Comparison of ENCODE assay signal across 8 mouse cellular contexts in the genomic region with DNA sequence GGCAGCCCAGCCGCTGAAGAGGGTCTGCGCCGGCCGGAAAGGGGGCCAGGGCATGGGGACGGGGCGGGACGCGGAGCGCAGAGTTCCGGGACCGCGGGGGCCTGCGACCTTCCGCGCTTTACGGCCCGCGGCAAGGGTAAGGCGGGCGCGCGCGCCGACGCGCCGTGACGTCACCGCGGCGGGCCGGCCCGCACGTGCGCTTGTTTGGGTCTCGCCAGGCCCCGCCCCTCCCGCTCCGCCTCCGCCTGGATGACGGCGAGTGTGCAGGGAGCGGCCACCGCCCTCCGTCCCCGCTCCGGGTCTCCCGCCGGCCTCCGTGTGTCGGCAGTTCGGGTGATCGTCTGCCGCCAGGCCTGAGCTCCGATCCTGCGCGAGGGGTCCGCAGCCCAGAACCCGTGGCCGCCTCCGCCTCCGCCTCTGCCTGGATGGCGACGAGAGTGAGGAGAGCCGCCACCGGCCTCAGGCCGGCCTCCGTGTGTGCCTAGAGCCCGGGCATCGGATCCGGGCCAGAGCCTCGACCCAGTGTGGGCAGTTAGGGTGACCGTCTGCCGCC. TPM values are rescaled to one million over a fixed set of nuclear protein-coding genes. Genes with fewer than 3 reads are reported as not detected.
DNase-seq lines count a peak whose midpoint lies in the region; ATAC-seq lines count a peak whose summit lies in the region.
"Not testable (repeated sequence)": the region's sequence is repeated elsewhere in the genome, so short reads cannot be mapped to it uniquely, and the experiment has no call there.

No protein-coding gene starts in this region.

- H3K9ac ChIP-seq in hindbrain, embryonic 11.5 days (ENCODE audit: low read depth, low read length): peak overlapping the region; percentile 61; the same call in 1 of the 2 replicates

- peak overlapping the region; percentile 70 for H3K4me2 ChIP-seq in hindbrain, embryonic 11.5 days (replicated peaks; ENCODE audit: low read depth, low read length)

- not testable (repeated sequence) for H3K4me1 ChIP-seq in hindbrain, embryonic 11.5 days (replicated peaks; ENCODE audit: control insufficient read depth, insufficient read depth, low read length)

- not testable (repeated sequence) for H3K36me3 ChIP-seq in hindbrain, embryonic 11.5 days (ENCODE audit: control insufficient read depth, insufficient read depth, low read length)

- WGBS in hindbrain, embryonic 11.5 days: under 1% methylated on average over 45 of the region's 74 CpGs

- H3K27me3 ChIP-seq in hindbrain, embryonic 11.5 days (ENCODE audit: control insufficient read depth, insufficient read depth, low read length): not testable (repeated sequence)

- H3K27ac ChIP-seq in hindbrain, embryonic 11.5 days (ENCODE audit: low read depth, low read length): peak overlapping the region; percentile 13; the same call in 1 of the 2 replicates

- DNase-seq in MEL-GATA-1-ER (ENCODE audit: extremely low read depth, low read depth): peak; percentile 45
- DNase-seq in cerebellum, adult 8-10 months: peak; percentile 94
- DNase-seq in hindbrain, embryonic 11.5 days (ENCODE audit: low spot score): peak; percentile 93
- peak; percentile 91 to 94 for DNase-seq in layer of hippocampus, postnatal 10 days (ENCODE audit: low spot score in 2 of 2)
- DNase-seq in lung, postnatal 10 days: peak; percentile 97
- DNase-seq in ovary, postnatal 36 days (ENCODE audit: low spot score): peak; percentile 96
- DNase-seq in thymus, postnatal 25 days: peak; percentile 93

- ATAC-seq in frontal cortex, adult (ENCODE audit: low TSS enrichment): peak; percentile 89
- ATAC-seq in hindbrain, embryonic 11.5 days (ENCODE audit: low FRiP score): peak; percentile 96

- peak overlapping the region; percentile 60 for H3K4me3 ChIP-seq in hindbrain, embryonic 11.5 days (ENCODE audit: low read depth, low read length)

- not testable (repeated sequence) for H3K9me3 ChIP-seq in hindbrain, embryonic 11.5 days (ENCODE audit: control insufficient read depth, low read length)

RNA-seq across cellular contexts. Expression of a gene that starts 51.1 kb away (rescaled TPM):
- 5.2 and 6.4 TPM in 2 replicates for polyA plus RNA-seq in hindbrain, embryonic 11.5 days (2014; fragmentation: Nextera tagmentation; extraction: Ambion mirVana)
- total RNA-seq in layer of hippocampus, postnatal 10 days (2021): 10 to 100 TPM; 30.9 to 34.7 TPM

RNA-seq across cellular contexts. Expression of a gene that starts 53.3 kb away (rescaled TPM):
- 0.52 and 0.88 TPM in 2 replicates for polyA plus RNA-seq in hindbrain, embryonic 11.5 days (2014; fragmentation: Nextera tagmentation; extraction: Ambion mirVana)
- 1 to 10 TPM in 1 of 2 experiments, under 1 TPM in 1; 0.59 to 1.1 TPM for total RNA-seq in layer of hippocampus, postnatal 10 days (2021)

Comparison
In these comparisons a context has a peak if more than half of its experiments do, and no peak if none do; other contexts are left out.
1. Peak in every context shown above with its lines: DNase-seq, ATAC-seq, H3K4me3 ChIP-seq and H3K27ac ChIP-seq.
2. DNase-seq: peak in every context shown above with its lines; median percentile 97 in lung, postnatal 10 days; 96 in ovary, postnatal 36 days; 94 in cerebellum, adult 8-10 months; 93 in hindbrain, embryonic 11.5 days; 93 in thymus, postnatal 25 days; 92 in layer of hippocampus, postnatal 10 days; 45 in MEL-GATA-1-ER.